Mouse (Mus musculus) embryonic fibroblast, embryonic 13.5 days (primary cell): ENCODE data around the gene Slc25a51. TPM values are rescaled to one million over a fixed set of nuclear protein-coding genes. Genes with fewer than 3 reads are reported as not detected.

Experiments used
- H3K27ac ChIP-seq: 2 replicates; pipeline ENCODE4 v1.5.1; 2012; ENCODE audit warnings: low read length, control low read depth, inconsistent platforms; ENCODE audit not compliant: insufficient read depth
- H3K4me1 ChIP-seq: 2 replicates; pipeline ENCODE4 v1.6.1; 2011; ENCODE audit warnings: low read length; ENCODE audit not compliant: control insufficient read depth, insufficient read depth
- H3K4me3 ChIP-seq: 2 replicates; pipeline ENCODE4 v1.5.1; 2011; ENCODE audit warnings: mild to moderate bottlenecking, control low read depth, low read length; ENCODE audit not compliant: insufficient read depth
- CTCF ChIP-seq: IDR thresholded peaks from 2 replicates; pipeline ENCODE4 v1.5.1; 2011; ENCODE audit warnings: mild to moderate bottlenecking, control low read depth, low read length, moderate library complexity, borderline replicate concordance; ENCODE audit not compliant: insufficient read depth
- POLR2A ChIP-seq: IDR thresholded peaks from 2 replicates; pipeline ENCODE4 v1.6.1; 2011; ENCODE audit warnings: low read depth, mild to moderate bottlenecking, control low read depth, low read length, moderate library complexity
- polyA plus RNA-seq: library from polyadenylated mRNA; stranded (reverse); fragments of >200 nt; gene quantifications from 2 replicates; pipeline ENCODE4 v1.2.4, GENCODE M21; 2011; ENCODE audit warnings: low read depth; ENCODE audit not compliant: missing spikeins, insufficient read length

Slc25a51 gene
- polyA plus RNA-seq, 1 experiment: 83.6 TPM

DNA sequence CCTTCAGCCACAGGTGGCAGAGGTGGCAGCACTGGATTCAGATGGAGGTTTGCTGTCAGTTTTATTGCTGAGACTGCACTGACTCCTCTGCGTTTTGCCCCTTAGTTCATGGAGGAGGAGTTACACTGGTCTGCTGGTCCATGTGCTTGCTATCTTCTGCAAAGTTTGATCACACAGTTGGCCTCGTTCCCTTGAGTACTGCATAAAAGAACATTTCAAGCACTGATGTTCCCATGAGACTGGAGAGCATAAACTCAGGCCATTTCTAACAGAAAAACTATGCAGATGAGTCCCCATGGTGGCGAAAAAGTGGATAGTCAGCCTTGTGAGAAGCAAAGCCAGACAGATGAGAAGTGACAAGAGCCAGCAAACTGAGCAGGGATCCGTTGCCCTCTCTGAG is 32.0 kb downstream of the Slc25a51 start:
- H3K27ac ChIP-seq: no peak overlapping the region
- TF ChIP-seq POLR2A (no peak), CTCF (no peak)
- no peaks in the 10 kb centered on the region for H3K4me1 ChIP-seq
- no peak overlapping the region for H3K4me3 ChIP-seq

DNA sequence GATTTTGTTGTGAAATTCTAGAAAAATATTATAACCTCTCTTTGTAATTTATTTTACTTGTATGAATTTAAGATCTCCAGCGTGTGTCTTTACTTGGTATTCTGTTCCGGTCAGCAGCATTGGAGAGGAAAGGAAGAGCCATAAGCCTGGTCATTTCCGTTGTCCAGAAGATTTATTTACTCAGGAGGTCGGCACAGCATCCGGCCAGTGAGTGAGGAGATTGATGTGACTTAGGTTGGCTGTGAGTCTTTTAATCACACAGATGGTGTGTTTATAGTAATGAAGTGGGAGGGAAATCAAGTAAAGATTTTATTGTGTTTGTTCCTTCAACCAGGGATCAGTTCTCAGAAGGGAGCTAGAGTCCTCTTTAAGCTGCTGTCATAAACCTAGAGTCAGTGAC is 33.7 kb downstream of the Slc25a51 start:
- no peak for TF ChIP-seq POLR2A
- TF ChIP-seq CTCF: no peak
- H3K27ac ChIP-seq: no peak overlapping the region
- no peaks in the 10 kb centered on the region for H3K4me1 ChIP-seq
- no peak overlapping the region for H3K4me3 ChIP-seq

DNA sequence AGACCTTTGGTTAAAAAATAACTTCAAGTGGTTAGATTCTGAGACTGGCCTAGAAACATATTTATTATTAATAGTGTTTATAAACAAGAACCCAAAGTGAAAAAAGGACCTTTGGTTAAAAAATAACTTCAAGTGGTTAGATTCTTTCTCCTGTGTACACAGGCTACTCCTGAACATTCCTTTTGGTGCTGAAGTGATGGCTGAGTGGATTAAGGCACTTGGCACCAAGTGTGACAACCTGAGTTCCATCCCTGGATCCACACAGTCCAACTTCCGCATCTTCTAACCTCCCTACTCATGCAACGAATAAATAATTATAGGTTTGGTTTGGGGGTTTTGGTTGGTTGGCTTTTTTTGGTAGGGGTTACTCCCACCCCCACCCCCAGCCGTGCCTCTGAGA is 37.3 kb downstream of the Slc25a51 start:
- no peak overlapping the region for H3K27ac ChIP-seq
- TF ChIP-seq CTCF (no peak), POLR2A (no peak)
- H3K4me1 ChIP-seq: no peaks in the 10 kb centered on the region
- no peak overlapping the region for H3K4me3 ChIP-seq

DNA sequence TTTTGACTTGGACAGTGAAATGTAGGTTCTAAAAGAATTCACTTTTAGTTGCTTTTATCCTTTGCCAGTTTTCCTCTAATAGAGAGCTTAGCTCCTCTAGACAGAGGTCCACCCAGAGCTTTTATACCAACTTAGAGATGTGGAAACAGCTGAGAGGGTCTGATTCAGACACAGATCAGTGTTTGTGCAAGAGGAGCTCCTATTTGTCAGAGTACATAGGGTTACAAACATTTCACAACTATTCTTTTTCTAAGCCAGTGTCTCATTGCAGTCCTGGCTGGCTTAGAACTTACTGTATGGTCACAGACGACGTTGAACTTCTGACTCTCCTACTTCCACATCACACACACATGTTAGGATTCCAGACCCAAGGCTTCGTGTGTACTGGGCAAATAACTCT is 51.9 kb downstream of the Slc25a51 start:
- Histone ChIP-seq H3K27ac (no peak overlapping the region), H3K4me3 (no peak overlapping the region), H3K4me1 (no peaks in the 10 kb centered on the region)
- no peak for TF ChIP-seq CTCF
- TF ChIP-seq POLR2A: no peak

Other genes starting within 250 kb of the Slc25a51 start
- gene Frmpd1, start 223.9 kb downstream of the Slc25a51 start, polyA plus RNA-seq: not detected in 2 replicates
- 11.2 and 12.6 TPM in 2 replicates for gene Trmt10b, start 111.6 kb downstream of the Slc25a51 start, polyA plus RNA-seq
- 24.4 and 26.3 TPM in 2 replicates for gene Dcaf10, start 66.7 kb downstream of the Slc25a51 start, polyA plus RNA-seq
- 30.6 and 39.2 TPM in 2 replicates for gene Exosc3, start 66.0 kb downstream of the Slc25a51 start, polyA plus RNA-seq
- gene Shb, start 123.7 kb upstream of the Slc25a51 start, polyA plus RNA-seq: 11.4 and 11.9 TPM in 2 replicates